Mouse (Mus musculus) yolk sac, embryonic 10.5 days (tissue): ENCODE measurements around the gene Cemip.
A peak's percentile ranks its signal among the peaks of the same experiment; 100 is the strongest.
"Not testable (repeated sequence)": the region's sequence is repeated elsewhere in the genome, so short reads cannot be mapped to it uniquely, and the experiment has no call there.

ENCODE experiments used
- DNase-seq: peaks from one replicate; pipeline ENCODE4 v3.0.0-alpha.2; 2017; ENCODE audit warnings: low spot score

The Cemip gene

GRCm38 (mm10) chr7:83892333-83892669, 194.0 kb downstream of the Cemip start:
- DNase-seq: no peak

GRCm38 (mm10) chr7:83891433-83892332, 194.6 kb downstream of the Cemip start:
- DNase-seq: peak; percentile 100

- DNase-seq: not testable (repeated sequence)
These were observed 196.4 kb downstream of the Cemip start for GRCm38 (mm10) chr7:83889946-83890345.

GRCm38 (mm10) chr7:83889383-83889782, 196.9 kb downstream of the Cemip start:
- DNase-seq: no peak

GRCm38 (mm10) chr7:83886366-83887129, 199.8 kb downstream of the Cemip start:
- DNase-seq: no peak

GRCm38 (mm10) chr7:83885835-83886234, 200.5 kb downstream of the Cemip start:
- DNase-seq: peak; percentile 18

- DNase-seq: peak; percentile 22
These were observed 201.3 kb downstream of the Cemip start for GRCm38 (mm10) chr7:83884921-83885532.

GRCm38 (mm10) chr7:83884021-83884658, 202.2 kb downstream of the Cemip start, which contains the start of the genes Tlnrd1 and Mesd:
Gene Tlnrd1, minus strand, starts transcription at chr7:83884305.
Gene Mesd, plus strand, starts transcription at chr7:83884466.
- DNase-seq: peak; percentile 94

- peak; percentile 77 for DNase-seq
These were observed 202.9 kb downstream of the Cemip start for GRCm38 (mm10) chr7:83883276-83884020.
